Mouse (Mus musculus): ENCODE measurements around the gene Ccdc124. TPM values are rescaled to one million over a fixed set of nuclear protein-coding genes. Genes with fewer than 3 reads are reported as not detected.

Ccdc124 gene
- polyA plus RNA-seq, 1 experiment, result 26.5 TPM

DNA sequence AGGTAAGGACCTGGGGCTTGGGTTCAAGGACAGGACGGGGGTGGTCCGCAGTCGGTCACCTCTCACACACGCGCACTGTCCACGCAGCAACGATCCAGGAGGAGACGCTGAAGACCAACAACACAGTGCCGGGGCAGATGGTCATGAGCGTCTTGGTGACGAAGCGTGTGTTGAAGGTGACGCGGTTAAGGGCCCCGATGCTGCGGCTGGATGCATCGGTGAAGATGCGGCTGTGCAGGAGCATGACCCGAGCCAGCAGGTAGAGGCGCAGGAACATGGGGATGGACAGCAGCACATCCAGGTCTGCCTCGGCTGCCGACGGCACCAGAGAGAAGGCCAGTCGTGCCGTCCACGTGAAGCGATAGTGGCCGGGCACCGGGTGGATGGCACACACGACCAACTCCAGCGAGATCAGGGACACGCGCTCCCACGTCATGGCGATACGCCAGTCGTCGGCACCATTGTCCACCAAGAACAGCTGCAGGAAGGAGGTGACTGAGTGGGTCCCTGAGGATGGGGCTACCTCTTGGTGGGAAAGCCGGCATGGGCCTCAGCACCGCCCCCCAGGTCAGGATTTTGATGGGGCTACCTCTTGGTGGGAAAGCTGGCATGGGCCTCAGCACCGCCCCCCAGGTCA is 21.0 kb downstream of the Ccdc124 start:
- Histone ChIP-seq H3K27ac (ENCODE audit: insufficient read depth, low read length) (no peak overlapping the region), H3K36me3 (ENCODE audit: control insufficient read depth, insufficient read depth, low read length) (no peaks in the 10 kb centered on the region), H3K4me3 (ENCODE audit: extremely low read depth, insufficient read depth, insufficient read length) (no peak overlapping the region), H3K27me3 (ENCODE audit: control insufficient read depth, insufficient read depth, low read length) (no peaks in the 10 kb centered on the region), H3K4me1 (ENCODE audit: control insufficient read depth, insufficient read depth, insufficient read length) (peaks cover 11% of the 10 kb centered on the region)
- TF ChIP-seq POLR2A (IDR thresholded peaks at IDR 0.05; ENCODE audit: low read depth, low read length) (no peak), CTCF (IDR thresholded peaks at IDR 0.05; ENCODE audit: extremely low read depth, insufficient read depth, insufficient read length, insufficient replicate concordance) (no peak)
- WGBS, result 94% methylated on average over 41 of the region's 41 CpGs
- DNase-seq (ENCODE audit: low read depth in 1 of 2, low spot score in 2 of 2), result no peak

DNA sequence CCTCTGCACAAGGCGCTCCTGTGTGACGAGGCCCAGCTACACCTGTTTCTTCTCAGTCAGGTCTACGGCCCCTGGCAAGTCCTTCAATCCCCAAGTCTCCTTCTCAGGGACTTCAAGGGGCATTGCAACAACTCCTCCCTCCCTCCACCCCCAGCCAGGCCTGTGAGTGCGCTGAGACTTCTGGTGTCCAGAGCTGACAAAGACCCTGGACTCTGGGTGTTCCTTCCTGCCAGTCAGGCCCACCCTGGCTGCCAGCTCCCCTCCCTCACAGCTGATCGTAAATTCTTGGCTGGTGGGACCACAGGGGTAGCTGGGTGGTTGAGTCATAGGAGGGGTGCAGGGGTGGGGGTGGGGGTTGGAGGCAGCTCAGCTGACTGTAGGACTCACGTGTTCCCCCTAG is 21.9 kb downstream of the Ccdc124 start:
- DNase-seq (ENCODE audit: low read depth in 1 of 2, low spot score in 2 of 2), result no peak
- TF ChIP-seq POLR2A (IDR thresholded peaks at IDR 0.05; ENCODE audit: low read depth, low read length) (no peak), CTCF (IDR thresholded peaks at IDR 0.05; ENCODE audit: extremely low read depth, insufficient read depth, insufficient read length, insufficient replicate concordance) (no peak)
- 86% methylated on average over 6 of the region's 6 CpGs for WGBS
- Histone ChIP-seq H3K4me3 (ENCODE audit: extremely low read depth, insufficient read depth, insufficient read length) (no peak overlapping the region), H3K36me3 (ENCODE audit: control insufficient read depth, insufficient read depth, low read length) (no peaks in the 10 kb centered on the region), H3K27me3 (ENCODE audit: control insufficient read depth, insufficient read depth, low read length) (no peaks in the 10 kb centered on the region), H3K27ac (ENCODE audit: insufficient read depth, low read length) (no peak overlapping the region), H3K4me1 (ENCODE audit: control insufficient read depth, insufficient read depth, insufficient read length) (peaks cover 9% of the 10 kb centered on the region)

- H3K4me3 ChIP-seq (ENCODE audit: extremely low read depth, insufficient read depth, insufficient read length), result no peak overlapping the region
- no peaks in the 10 kb centered on the region for H3K27me3 ChIP-seq (ENCODE audit: control insufficient read depth, insufficient read depth, low read length)
- DNase-seq (ENCODE audit: low read depth in 1 of 2, low spot score in 2 of 2), result no peak
- TF ChIP-seq POLR2A (IDR thresholded peaks at IDR 0.05; ENCODE audit: low read depth, low read length) (no peak), CTCF (IDR thresholded peaks at IDR 0.05; ENCODE audit: extremely low read depth, insufficient read depth, insufficient read length, insufficient replicate concordance) (no peak)
- whole genome bisulfite sequencing, result 92% methylated on average over 4 of the region's 4 CpGs
- H3K27ac ChIP-seq (ENCODE audit: insufficient read depth, low read length), result no peak overlapping the region
- no peaks in the 10 kb centered on the region for H3K36me3 ChIP-seq (ENCODE audit: control insufficient read depth, insufficient read depth, low read length)
- peaks cover 7% of the 10 kb centered on the region; the same call in 1 of the 2 replicates for H3K4me1 ChIP-seq (ENCODE audit: control insufficient read depth, insufficient read depth, insufficient read length)
Observed at GRCm38 (mm10) chr8:70850947-70851346, 22.8 kb downstream of the Ccdc124 start.

GRCm38 (mm10) chr8:70850132-70850845 is 23.4 kb downstream of the Ccdc124 start:
- WGBS, result 78% methylated on average over 7 of the region's 7 CpGs
- Histone ChIP-seq H3K4me3 (ENCODE audit: extremely low read depth, insufficient read depth, insufficient read length) (no peak overlapping the region), H3K27me3 (ENCODE audit: control insufficient read depth, insufficient read depth, low read length) (no peaks in the 10 kb centered on the region), H3K27ac (ENCODE audit: insufficient read depth, low read length) (no peak overlapping the region), H3K36me3 (ENCODE audit: control insufficient read depth, insufficient read depth, low read length) (no peaks in the 10 kb centered on the region), H3K4me1 (ENCODE audit: control insufficient read depth, insufficient read depth, insufficient read length) (peaks cover 7% of the 10 kb centered on the region; the same call in 1 of the 2 replicates)
- no peak for DNase-seq (ENCODE audit: low read depth in 1 of 2, low spot score in 2 of 2)
- no peak for TF ChIP-seq CTCF (IDR thresholded peaks at IDR 0.05; ENCODE audit: extremely low read depth, insufficient read depth, insufficient read length, insufficient replicate concordance)
- no peak for TF ChIP-seq POLR2A (IDR thresholded peaks at IDR 0.05; ENCODE audit: low read depth, low read length)

DNA sequence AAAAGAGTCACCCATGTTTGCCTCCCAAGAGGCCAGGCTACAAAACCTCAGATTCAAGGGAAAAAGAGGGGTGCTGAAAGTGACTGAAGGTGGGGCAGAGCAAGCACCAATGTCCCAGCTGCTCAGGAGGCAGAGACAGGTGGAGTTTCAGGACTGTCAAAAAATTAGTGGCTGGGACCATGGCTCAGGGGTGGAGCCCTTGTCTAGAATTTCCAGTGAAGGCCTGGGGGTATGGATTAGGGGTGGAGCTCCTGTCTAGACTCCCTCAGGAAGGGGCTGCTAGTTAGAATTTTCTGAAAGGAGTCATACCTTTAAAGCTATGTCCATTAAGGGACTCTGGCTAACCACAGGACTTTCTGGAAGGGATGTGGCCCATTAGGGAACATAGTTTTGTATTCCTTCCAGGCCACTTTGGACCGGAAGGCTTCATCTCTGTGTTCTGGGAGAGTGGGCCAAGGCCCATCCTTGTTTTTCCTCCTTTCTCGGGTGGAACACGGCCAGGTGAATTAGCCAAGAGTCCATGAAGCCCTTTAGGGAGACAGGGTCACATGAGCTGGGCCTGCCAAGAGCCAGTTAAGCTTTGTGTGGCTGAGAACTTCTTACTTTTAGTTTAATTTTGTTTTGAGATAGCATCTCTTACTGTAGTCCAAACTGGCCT is 24.3 kb downstream of the Ccdc124 start:
- TF ChIP-seq CTCF (IDR thresholded peaks at IDR 0.05; ENCODE audit: extremely low read depth, insufficient read depth, insufficient read length, insufficient replicate concordance), result no peak
- no peak for TF ChIP-seq POLR2A (IDR thresholded peaks at IDR 0.05; ENCODE audit: low read depth, low read length)
- Histone ChIP-seq H3K36me3 (ENCODE audit: control insufficient read depth, insufficient read depth, low read length) (no peaks in the 10 kb centered on the region), H3K27me3 (ENCODE audit: control insufficient read depth, insufficient read depth, low read length) (no peaks in the 10 kb centered on the region), H3K4me3 (ENCODE audit: extremely low read depth, insufficient read depth, insufficient read length) (no peak overlapping the region), H3K27ac (ENCODE audit: insufficient read depth, low read length) (no peak overlapping the region), H3K4me1 (ENCODE audit: control insufficient read depth, insufficient read depth, insufficient read length) (peaks cover 7% of the 10 kb centered on the region; the same call in 1 of the 2 replicates)
- DNase-seq (ENCODE audit: low read depth in 1 of 2, low spot score in 2 of 2), result no peak
- WGBS, result 90% methylated on average over 3 of the region's 3 CpGs

DNA sequence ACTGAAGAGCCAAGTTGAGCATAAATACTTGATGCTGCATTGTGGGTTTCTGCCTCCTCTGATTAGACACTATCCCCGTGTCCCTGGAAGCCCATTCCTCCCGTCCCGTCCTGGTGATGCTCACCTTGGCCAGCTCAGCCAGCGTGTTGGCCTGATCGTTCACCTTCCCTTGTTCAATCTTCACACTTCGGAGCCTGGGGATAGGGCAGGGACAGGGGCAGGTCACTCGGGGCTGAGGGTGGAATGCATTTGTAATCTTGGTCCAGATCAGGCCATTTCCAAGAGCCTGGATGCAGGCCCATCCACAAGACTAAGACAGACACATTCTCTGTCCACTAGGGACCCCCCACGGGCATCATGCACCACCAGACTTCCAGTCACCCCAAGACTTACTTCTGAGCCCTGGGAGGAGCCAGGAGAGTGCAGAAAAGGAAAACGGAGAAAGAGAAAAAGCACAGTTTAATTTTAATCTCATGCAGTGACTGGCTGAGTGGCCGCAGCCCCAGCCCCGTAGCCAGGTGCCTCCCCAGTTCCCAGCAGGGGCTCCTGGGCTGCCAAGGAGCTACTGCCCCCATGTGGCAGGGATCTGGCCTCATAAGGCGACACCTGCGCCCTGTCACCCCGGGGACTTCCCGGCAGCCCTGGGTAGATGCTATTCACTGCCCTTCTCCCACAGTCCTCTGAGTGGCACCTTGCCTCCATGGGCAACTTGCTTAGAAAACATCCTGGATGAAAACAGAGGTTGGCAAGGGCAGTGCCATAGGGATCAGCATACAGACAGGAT is 27.2 kb downstream of the Ccdc124 start:
- H3K36me3 ChIP-seq (ENCODE audit: control insufficient read depth, insufficient read depth, low read length), result no peaks in the 10 kb centered on the region
- H3K4me1 ChIP-seq (ENCODE audit: control insufficient read depth, insufficient read depth, insufficient read length), result no peaks in the 10 kb centered on the region
- WGBS, result 47% methylated on average over 15 of the region's 15 CpGs
- no peaks in the 10 kb centered on the region for H3K27me3 ChIP-seq (ENCODE audit: control insufficient read depth, insufficient read depth, low read length)
- TF ChIP-seq POLR2A (IDR thresholded peaks at IDR 0.05; ENCODE audit: low read depth, low read length) (no peak), CTCF (IDR thresholded peaks at IDR 0.05; ENCODE audit: extremely low read depth, insufficient read depth, insufficient read length, insufficient replicate concordance) (peak; percentile 45; the same call in 1 of the 2 replicates)
- H3K27ac ChIP-seq (ENCODE audit: insufficient read depth, low read length), result no peak overlapping the region
- H3K4me3 ChIP-seq (ENCODE audit: extremely low read depth, insufficient read depth, insufficient read length), result no peak overlapping the region
- DNase-seq (ENCODE audit: low read depth in 1 of 2, low spot score in 2 of 2), result peak in 1 of 2 experiments; percentile 40
